Mouse (Mus musculus): ENCODE measurements around the gene Lsm12.

DNA sequence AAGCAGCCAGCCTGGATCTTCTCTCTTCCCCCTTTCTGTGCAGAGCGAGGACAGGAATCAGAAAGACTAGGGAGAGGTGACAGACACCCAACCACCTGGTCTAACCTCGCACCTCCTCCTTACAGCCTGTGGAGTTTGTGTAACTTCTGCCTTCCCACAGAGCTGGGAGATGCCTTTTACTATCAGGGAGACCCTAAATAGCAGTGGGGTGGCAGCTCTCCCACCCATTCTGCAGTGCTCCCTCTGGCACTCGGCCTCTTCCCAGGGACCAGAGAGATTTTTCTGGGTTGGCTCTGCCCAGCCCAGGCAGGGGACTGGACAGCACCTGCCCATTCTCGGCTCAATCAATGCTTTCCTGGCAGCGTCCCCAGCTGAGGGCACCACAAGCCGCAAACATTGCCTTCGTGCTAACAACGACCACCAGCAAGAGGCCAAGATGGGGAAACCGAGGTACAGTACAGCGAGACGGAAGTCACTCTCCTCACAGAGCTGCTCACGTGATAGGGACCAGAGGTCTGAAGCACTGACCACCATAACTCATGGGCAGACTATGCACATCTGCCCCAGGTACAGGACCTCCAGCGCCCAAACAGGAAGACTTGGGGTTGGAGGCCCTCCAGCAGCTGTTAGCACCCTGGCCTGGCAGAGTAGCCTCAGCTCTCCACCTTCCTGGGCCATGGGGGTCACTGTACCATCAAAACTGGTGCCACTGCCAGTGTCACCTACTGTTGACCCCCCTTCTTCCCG lies 34.3 kb upstream of the Lsm12 start:
- no peak for TF ChIP-seq POLR2A (IDR thresholded peaks at IDR 0.05; ENCODE audit: control insufficient read depth, extremely low read depth, insufficient read depth, low read length, poor library complexity)
- no peak for TF ChIP-seq CTCF (IDR thresholded peaks at IDR 0.05; ENCODE audit: borderline replicate concordance, control insufficient read depth, extremely low read depth, insufficient read depth, low read length, poor library complexity)

Measured in thymus, adult 2 months (tissue).